Mouse (Mus musculus): ENCODE results near the gene Sun1. TPM values are rescaled to one million over a fixed set of nuclear protein-coding genes. Genes with fewer than 3 reads are reported as not detected.

Sun1 gene
- polyA plus RNA-seq, 1 experiment from 2014 or later, result 59.3 TPM

DNA sequence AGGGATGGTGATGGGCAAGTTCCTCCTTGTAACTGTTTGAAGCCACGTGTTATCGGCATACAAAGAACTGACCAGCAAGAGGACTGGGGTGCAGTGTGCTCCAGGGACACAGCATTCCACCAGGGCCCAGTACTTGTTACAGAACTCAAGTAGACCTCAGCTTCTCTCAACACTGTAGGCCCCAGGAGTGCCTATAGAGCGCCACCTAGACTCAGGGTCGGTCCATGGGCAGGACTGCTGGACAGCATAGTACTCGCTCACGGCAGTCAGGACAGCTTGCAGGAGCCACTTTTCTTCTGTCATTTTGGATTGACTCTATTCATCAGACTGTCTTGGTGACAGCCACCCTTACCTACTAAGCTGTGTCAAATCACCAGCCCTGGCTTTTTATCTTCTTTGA is 54.5 kb downstream of the Sun1 start:
- Histone ChIP-seq H3K27me3 (no peaks in the 10 kb centered on the region), H3K4me3 (replicated peaks) (no peak overlapping the region), H3K4me1 (peaks cover 39% of the 10 kb centered on the region), H3K36me3 (replicated peaks) (peaks cover 16% of the 10 kb centered on the region), H3K4me2 (no peak overlapping the region), H3K9ac (no peak overlapping the region), H3K9me3 (no peaks in the 10 kb centered on the region), H3K27ac (no peak overlapping the region)
- ATAC-seq (ENCODE audit: low FRiP score), result no peak
- 84% methylated on average over 6 of the region's 6 CpGs for WGBS

DNA sequence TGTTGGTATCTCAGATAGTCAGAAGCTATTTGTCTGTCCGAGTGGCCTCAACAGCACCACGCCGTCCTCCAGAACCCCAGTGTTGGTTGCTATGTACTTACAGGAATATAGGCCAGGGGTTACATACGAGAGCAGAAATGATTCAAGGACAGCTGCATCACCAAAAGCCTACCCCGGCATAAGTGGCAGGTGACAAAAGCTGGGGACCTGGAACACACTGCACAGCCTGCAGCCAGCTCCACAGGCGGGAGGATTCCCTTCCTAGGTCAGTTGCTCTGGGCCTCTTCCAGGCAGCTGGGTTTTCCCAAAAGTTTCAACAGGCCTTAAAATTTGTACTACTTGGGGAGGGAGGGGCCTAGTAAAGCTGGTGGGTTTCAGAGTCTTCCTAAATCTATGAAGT is 55.3 kb downstream of the Sun1 start:
- WGBS, result 96% methylated on average over 6 of the region's 6 CpGs
- no peak for ATAC-seq (ENCODE audit: low FRiP score)
- H3K9ac ChIP-seq, result no peak overlapping the region

DNA sequence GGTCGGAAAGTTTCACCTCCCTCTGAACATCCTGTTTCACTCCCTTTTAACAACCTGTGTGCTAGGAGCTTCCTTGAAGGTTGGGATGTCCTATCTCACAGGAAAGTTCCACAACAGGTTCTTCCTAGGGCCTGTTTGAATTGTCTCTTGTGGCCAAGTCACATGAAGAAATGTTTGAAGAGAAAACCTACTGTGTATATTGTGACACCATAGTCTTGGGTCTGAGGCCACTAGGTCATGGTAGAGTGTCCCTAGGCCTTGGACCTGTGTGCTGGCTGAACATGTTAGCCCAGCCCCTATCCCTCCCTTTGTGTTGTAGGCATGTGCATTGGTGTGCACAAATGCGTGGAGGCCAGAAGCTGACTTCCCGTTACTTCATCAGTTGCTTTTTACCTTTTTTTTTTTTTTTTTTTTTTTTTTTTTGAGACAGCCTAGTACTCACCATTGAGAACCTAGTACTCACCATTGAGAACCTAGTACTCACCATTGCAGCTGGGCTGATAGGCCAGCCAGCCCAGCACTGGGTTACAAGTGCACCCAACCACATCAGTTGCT is 55.9 kb downstream of the Sun1 start:
- H3K27ac ChIP-seq, result no peak overlapping the region
- no peak for ATAC-seq (ENCODE audit: low FRiP score)
- H3K4me2 ChIP-seq, result no peak overlapping the region
- H3K4me3 ChIP-seq (replicated peaks), result no peak overlapping the region
- no peaks in the 10 kb centered on the region for H3K9me3 ChIP-seq
- H3K27me3 ChIP-seq, result no peaks in the 10 kb centered on the region
- peaks cover 19% of the 10 kb centered on the region for H3K36me3 ChIP-seq (replicated peaks)
- H3K9ac ChIP-seq, result no peak overlapping the region
- WGBS, result 90% methylated on average over 3 of the region's 3 CpGs
- H3K4me1 ChIP-seq, result peaks cover 39% of the 10 kb centered on the region

More for the DNA sequence above, 55.3 kb downstream of the Sun1 start:
- Histone ChIP-seq H3K9me3 (no peaks in the 10 kb centered on the region), H3K36me3 (replicated peaks) (peaks cover 15% of the 10 kb centered on the region), H3K4me3 (replicated peaks) (no peak overlapping the region), H3K4me2 (no peak overlapping the region), H3K4me1 (peaks cover 39% of the 10 kb centered on the region), H3K27me3 (no peaks in the 10 kb centered on the region), H3K27ac (no peak overlapping the region)

DNA sequence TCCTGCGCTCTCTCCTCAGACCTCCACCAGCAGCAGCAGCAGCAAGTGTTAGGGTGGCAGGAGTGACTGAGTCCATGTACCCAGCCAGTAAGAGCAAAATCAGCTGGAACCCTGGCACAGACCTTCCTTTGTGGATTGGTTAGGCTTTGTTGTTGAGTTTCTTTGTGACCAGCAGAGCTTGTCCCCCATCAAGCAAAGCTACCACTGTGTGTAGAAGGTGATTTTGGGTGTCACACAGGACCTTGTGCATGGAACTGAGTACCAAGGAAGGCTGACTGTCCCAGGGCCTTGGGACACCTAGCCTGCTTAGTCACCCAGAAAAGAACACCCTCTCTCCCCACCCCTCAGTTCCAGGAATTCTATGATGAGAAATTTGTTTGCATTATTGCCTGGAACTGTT is 56.8 kb downstream of the Sun1 start:
- Histone ChIP-seq H3K36me3 (replicated peaks) (peaks cover 29% of the 10 kb centered on the region), H3K4me2 (no peak overlapping the region), H3K9me3 (no peaks in the 10 kb centered on the region), H3K4me1 (peaks cover 34% of the 10 kb centered on the region), H3K4me3 (replicated peaks) (no peak overlapping the region), H3K9ac (no peak overlapping the region), H3K27ac (peak overlapping the region; percentile 8; the same call in 1 of the 2 replicates), H3K27me3 (no peaks in the 10 kb centered on the region)
- WGBS, result 96% methylated on average over 1 of the region's 1 CpGs
- no peak for ATAC-seq (ENCODE audit: low FRiP score)

DNA sequence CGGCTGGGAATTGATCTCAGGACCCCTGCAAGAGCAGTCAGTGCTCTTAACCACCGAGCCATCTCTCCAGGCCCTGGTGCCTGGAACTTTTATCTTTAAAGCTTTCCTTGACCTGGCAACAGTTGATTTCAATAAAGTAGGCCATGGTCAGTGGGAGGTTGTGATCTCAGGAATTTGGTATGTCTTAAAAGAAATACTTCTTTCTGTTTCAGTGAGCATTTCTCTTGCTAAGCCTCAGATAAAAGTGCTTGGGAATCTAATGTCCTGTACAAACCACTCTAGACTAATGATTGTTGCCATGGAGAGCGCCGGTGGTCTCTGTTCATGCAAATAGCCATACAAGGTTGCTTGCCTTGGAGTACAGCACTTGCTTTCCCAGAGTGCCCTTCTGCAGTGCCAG is 57.4 kb downstream of the Sun1 start:
- no peaks in the 10 kb centered on the region for H3K9me3 ChIP-seq
- peaks cover 34% of the 10 kb centered on the region for H3K36me3 ChIP-seq (replicated peaks)
- WGBS, result 77% methylated on average over 4 of the region's 4 CpGs
- no peak for ATAC-seq (ENCODE audit: low FRiP score)
- no peak overlapping the region for H3K4me2 ChIP-seq
- no peaks in the 10 kb centered on the region for H3K27me3 ChIP-seq
- no peak overlapping the region for H3K9ac ChIP-seq
- H3K4me1 ChIP-seq, result peaks cover 34% of the 10 kb centered on the region
- no peak overlapping the region for H3K4me3 ChIP-seq (replicated peaks)
- H3K27ac ChIP-seq, result no peak overlapping the region

DNA sequence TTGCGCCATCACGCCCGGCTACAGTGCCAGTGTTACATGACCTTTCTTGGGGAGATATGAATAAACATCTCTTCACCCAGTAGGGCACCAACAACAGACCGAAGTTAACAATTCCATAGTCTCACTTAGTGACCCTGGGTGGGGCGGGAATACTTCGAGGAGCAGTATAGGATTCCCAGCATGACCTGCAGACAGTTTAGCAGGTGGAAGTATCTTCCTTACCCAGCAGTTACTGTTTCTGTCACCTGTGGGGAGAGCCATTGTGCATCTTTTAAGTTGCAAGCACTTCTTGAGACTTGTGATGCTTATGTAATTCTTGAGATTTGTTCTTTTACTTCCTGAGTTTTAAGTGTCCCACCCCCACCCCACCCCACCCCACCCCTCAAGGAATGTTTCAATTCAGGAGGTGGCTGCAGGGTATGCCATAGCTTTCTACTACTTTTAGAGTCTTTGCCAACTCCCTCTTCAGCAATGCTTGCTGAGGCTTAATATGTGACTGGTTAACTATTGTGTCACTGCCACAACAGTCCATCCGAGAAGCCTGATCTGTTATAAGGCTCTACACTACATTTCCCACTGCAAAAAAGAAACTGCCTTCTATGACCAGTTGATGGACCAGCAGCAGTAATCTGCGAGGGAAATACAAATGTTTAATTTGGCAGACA is 58.1 kb downstream of the Sun1 start:
- Histone ChIP-seq H3K4me1 (peaks cover 29% of the 10 kb centered on the region), H3K9me3 (no peaks in the 10 kb centered on the region), H3K27ac (no peak overlapping the region), H3K9ac (no peak overlapping the region), H3K4me2 (no peak overlapping the region), H3K27me3 (no peaks in the 10 kb centered on the region), H3K4me3 (replicated peaks) (no peak overlapping the region), H3K36me3 (replicated peaks) (peaks cover 41% of the 10 kb centered on the region)
- ATAC-seq (ENCODE audit: low FRiP score), result no peak
- WGBS, result 92% methylated on average over 8 of the region's 8 CpGs

DNA sequence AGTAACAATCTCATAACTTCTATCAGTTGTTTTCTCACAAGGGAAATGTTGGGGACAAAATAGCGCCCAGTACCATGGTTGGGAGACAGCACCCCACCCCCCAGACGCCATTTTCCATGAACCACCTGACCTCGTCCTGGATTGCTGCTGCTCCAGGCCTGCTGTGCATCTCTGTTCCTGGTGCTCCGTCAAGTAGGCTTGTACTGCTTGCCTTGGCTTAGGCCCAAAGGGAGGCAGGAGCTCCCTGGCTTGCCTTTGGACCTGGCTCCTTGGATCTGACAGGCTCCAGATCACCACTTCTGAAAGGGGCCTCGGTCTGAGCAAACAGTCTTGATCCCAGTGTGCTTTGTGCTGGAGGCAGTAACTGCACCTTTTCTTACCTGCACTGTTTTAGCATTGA is 59.4 kb downstream of the Sun1 start:
- Histone ChIP-seq H3K4me3 (replicated peaks) (no peak overlapping the region), H3K4me2 (no peak overlapping the region), H3K9me3 (no peaks in the 10 kb centered on the region), H3K27ac (no peak overlapping the region), H3K9ac (no peak overlapping the region), H3K27me3 (no peaks in the 10 kb centered on the region), H3K36me3 (replicated peaks) (peaks cover 55% of the 10 kb centered on the region), H3K4me1 (peaks cover 16% of the 10 kb centered on the region)
- 92% methylated on average over 5 of the region's 5 CpGs for WGBS
- ATAC-seq (ENCODE audit: low FRiP score), result no peak

DNA sequence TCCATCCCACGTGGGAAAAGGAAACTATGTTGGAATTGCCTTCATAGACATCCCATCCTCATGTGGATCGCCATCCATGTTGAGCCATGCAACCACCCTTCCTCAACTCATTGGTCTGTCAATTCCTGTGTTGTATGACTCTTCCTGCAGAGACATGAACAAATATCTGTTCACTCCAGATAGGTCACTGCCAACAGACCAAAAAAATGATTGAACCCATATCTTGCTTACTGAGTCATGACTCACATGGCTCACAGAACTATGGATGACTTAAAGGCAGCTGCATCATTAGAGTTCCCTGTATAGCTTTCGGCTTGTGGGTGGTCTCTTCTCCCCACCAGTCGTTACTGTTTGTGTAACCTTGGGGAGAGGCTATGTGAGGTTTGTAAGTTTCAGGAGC is 61.0 kb downstream of the Sun1 start:
- Histone ChIP-seq H3K9ac (no peak overlapping the region), H3K4me3 (replicated peaks) (no peak overlapping the region), H3K9me3 (no peaks in the 10 kb centered on the region), H3K27me3 (no peaks in the 10 kb centered on the region), H3K36me3 (replicated peaks) (peaks cover 67% of the 10 kb centered on the region), H3K4me1 (peaks cover 6% of the 10 kb centered on the region; the same call in 1 of the 2 replicates), H3K27ac (no peak overlapping the region), H3K4me2 (no peak overlapping the region)
- no peak for ATAC-seq (ENCODE audit: low FRiP score)
- 90% methylated on average over 4 of the region's 4 CpGs for WGBS

DNA sequence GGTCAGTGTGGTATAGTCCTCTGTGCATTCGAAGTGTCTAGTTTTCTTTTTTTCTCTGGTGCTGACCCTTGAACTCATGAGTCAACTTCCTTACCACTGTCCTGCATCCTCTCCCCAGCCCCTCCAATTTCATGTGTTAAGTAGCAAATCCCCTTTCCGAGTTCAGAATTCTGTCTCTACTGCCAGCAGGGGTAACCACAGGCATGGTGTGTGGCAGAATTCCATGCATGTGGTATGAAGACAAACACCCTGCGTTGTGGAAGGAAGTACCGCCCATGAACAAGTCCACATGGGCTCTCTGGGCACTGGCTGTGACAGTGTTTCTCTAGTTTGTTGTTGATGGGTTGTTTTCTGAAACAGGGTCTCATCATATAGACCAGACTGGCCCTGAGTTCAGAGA is 67.2 kb downstream of the Sun1 start:
- H3K4me1 ChIP-seq, result peaks cover 8% of the 10 kb centered on the region
- no peak overlapping the region for H3K4me3 ChIP-seq (replicated peaks)
- no peak overlapping the region for H3K27ac ChIP-seq
- H3K4me2 ChIP-seq, result no peak overlapping the region
- H3K27me3 ChIP-seq, result no peaks in the 10 kb centered on the region
- no peaks in the 10 kb centered on the region for H3K9me3 ChIP-seq
- no peak overlapping the region for H3K9ac ChIP-seq
- 87% methylated on average over 4 of the region's 4 CpGs for WGBS
- H3K36me3 ChIP-seq (replicated peaks), result peaks cover 66% of the 10 kb centered on the region
- no peak for ATAC-seq (ENCODE audit: low FRiP score)

DNA sequence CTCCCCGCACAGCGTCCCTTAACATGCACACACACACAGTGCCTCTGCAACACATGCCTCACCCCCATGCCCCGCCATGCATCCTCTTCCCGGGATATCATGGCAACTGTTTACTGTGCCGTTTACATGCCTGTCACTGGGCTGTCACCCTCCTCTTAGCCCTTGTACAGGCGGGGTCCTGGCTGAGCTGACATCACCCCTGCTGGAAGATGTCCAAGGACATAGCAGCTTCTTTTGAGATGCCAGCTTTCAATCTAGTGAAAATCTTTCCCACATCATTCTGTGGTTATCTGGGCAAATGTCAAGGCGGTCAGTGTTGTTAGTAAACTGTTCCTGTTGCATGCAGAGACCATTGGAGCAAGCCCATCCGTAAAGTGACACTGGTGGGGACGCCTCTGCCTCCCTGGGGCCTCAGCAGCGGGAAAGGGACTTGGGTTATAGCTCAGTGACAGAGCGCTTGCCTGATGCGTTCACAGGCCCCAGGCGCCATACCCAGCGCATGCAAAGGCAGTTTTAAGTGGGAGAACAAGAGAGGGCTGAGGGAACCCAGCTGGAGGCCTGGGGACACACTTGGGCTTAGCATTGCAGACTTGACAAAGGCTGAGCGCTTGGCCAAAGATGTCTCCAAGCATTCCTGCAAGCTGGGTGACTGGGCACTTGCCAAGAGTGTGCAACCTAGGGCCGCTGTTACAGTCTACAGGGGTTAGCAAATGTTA is 70.5 kb downstream of the Sun1 start:
- Histone ChIP-seq H3K27ac (0 out of 2 replicates have a peak overlapping the region, but pooled peaks have one; percentile 42), H3K36me3 (replicated peaks) (peaks cover 33% of the 10 kb centered on the region), H3K4me3 (replicated peaks) (no peak overlapping the region), H3K4me2 (no peak overlapping the region), H3K4me1 (peaks cover 8% of the 10 kb centered on the region), H3K9me3 (no peaks in the 10 kb centered on the region), H3K27me3 (no peaks in the 10 kb centered on the region), H3K9ac (no peak overlapping the region)
- no peak for ATAC-seq (ENCODE audit: low FRiP score)
- 70% methylated on average over 16 of the region's 16 CpGs for WGBS

DNA sequence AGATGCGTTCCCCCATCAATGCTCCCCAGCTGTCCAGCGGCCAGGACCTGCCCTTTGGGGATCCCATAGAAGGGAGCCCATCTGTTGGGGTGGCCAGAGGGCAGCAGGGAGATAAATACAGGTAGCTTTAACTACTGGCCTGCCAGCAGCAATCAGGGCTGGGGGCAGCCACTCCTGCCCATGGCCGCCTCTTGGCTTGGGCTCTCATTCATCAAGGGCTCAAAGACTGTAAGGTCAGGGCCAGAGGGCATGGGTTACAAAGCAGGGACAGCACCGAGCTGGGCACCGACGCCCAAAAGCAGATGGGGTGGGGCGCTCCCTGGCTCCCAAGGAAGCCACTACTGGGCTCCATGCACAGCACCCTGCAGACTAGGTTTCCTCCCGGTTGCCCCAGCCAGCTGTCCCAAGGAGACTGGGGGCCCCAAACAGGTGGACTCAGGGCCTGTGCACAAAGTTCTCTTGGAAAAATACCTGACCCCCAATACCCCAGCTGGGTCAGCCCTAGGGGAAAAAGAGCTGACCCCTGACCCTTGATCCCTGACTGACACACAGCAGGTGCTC is 71.6 kb downstream of the Sun1 start:
- ATAC-seq (ENCODE audit: low FRiP score), result no peak
- Histone ChIP-seq H3K27ac (no peak overlapping the region), H3K4me1 (peaks cover 8% of the 10 kb centered on the region), H3K27me3 (no peaks in the 10 kb centered on the region), H3K9me3 (no peaks in the 10 kb centered on the region), H3K9ac (no peak overlapping the region), H3K36me3 (replicated peaks) (peaks cover 22% of the 10 kb centered on the region), H3K4me3 (replicated peaks) (no peak overlapping the region), H3K4me2 (no peak overlapping the region)
- 61% methylated on average over 8 of the region's 8 CpGs for WGBS

DNA sequence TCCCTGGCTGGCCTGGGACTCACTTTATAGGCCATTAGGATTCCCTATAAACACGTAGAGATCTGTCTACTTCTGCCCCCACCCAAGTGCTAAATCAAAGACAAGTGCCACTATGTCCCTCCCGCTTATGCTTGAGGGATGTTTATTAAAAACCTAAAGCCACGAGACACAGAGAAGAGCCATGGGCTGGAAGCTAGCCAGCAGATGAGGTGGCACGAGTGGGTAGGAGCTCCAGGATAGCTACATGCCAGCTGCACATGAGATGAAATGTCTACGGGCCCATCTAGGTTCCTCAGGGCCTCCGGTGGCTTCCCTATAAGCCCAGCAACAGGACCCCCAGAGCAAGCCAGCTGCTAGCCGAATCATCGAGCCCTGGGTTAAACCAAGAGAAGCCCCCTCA is 76.8 kb downstream of the Sun1 start:
- Histone ChIP-seq H3K9ac (no peak overlapping the region), H3K36me3 (replicated peaks) (no peaks in the 10 kb centered on the region), H3K27ac (no peak overlapping the region), H3K4me1 (no peaks in the 10 kb centered on the region), H3K4me2 (no peak overlapping the region), H3K27me3 (peaks cover 4% of the 10 kb centered on the region; the same call in 1 of the 2 replicates), H3K9me3 (no peaks in the 10 kb centered on the region), H3K4me3 (replicated peaks) (no peak overlapping the region)
- WGBS, result 87% methylated on average over 8 of the region's 8 CpGs
- ATAC-seq (ENCODE audit: low FRiP score), result no peak
